Mouse (Mus musculus): ENCODE results near the gene Mucl3.

Mucl3 gene

DNA sequence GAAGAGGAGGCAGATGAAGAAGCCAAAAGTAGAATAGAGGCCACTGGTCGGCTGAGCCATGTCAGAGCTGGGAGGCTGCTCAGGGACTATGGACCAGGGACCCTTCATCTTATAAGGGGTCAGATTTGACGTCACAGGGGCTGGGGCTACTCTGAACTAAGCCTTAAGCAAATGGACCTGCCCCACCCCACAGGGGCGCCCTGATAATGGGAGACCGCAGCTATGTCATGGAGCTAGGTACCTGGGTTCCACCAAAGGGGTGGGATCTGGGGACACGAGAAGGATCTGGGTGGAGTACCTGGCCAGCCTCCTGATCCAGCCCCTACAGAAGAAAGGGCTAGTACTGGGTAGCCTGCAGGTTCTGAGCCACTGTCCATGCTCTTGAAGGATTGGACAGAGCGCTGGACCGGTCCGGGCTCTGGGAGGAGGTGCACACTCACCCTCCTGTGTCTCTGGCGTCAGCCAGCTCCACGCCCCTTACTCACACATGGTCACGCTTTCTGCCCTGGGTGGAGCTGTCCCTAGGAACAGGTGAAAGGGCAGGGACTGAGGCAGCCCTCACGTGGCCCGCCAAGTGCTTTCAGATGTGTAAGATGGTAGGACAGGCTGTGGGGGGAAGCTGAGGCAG, at the start of gene Mucl3:
Gene Mucl3, minus strand, starts transcription at position 87 of the 628 bp plus-strand sequence.
- no peak for DNase-seq (ENCODE audit: low spot score in 2 of 2)

GRCm38 (mm10) chr17:35692368-35692767, 48.9 kb upstream of the Mucl3 start:
- no peak for DNase-seq (ENCODE audit: low spot score in 2 of 2)

- no peak for DNase-seq (ENCODE audit: low spot score in 2 of 2)
Measured at GRCm38 (mm10) chr17:35691811-35692210, 48.3 kb upstream of the Mucl3 start.

DNA sequence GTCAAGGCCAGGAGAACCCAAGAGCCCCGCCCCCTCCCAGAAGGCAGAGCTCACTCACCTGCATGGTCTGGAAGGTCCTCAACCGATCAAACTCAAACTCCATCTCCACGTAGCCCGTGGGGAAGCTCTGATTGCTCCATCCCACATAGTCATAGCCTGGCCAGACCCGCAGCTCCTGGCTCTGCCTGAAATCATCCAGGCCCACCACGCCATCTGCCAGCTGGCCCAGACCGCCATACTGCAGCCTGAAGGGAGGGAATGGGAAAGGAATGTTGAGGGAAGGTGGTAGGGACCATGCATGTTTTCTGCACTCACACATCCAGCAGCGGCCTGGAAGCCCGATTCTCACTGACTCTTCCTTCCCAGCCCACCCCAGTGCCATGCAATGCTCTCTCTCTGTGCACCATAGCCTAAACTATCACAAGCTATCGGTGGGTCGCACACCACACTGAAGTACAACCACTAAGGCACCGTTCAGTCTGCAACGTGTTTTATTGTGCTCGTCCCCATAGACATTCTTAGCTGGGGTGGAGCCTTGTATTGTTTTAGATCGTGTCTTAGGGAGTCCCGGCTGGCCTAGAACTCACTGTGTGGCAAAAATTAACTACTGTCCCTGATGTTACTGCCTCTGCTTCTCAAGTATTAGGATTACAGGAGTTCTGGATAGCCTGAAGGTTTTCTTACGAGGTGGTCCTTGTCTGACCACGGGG, 46.6 kb upstream of the Mucl3 start:
- no peak for DNase-seq (ENCODE audit: low spot score in 2 of 2)

GRCm38 (mm10) chr17:35688347-35689175, 45.1 kb upstream of the Mucl3 start:
- DNase-seq (ENCODE audit: low spot score in 2 of 2): no peak

- no peak for DNase-seq (ENCODE audit: low spot score in 2 of 2)
Measured at GRCm38 (mm10) chr17:35685061-35685460, 41.6 kb upstream of the Mucl3 start.

DNA sequence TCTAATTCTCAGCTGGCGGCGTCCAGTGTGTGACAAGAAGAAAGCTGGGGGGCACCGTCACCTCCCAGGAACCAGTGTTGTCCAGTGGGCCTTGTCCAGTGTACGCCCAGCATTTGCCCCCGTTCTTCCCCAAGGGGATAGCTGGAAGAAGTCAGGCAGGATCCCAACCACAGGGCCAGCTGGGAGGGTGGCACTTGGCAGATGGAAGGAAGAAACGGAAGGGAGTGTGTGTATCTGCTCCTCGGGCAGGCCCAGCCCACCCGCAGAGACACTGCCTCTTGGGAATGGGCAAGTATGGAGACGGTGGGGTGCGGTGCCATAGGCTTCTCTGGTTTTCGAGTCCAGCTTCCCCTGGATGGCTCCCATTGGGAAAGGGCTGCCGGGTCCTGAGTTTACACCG, 38.5 kb upstream of the Mucl3 start:
- DNase-seq (ENCODE audit: low spot score in 2 of 2): no peak

GRCm38 (mm10) chr17:35680591-35680990, 37.1 kb upstream of the Mucl3 start:
- no peak for DNase-seq (ENCODE audit: low spot score in 2 of 2)

- peak; percentile 88 to 94 for DNase-seq (ENCODE audit: low spot score in 2 of 2)
Measured at GRCm38 (mm10) chr17:35673416-35674035, 30.0 kb upstream of the Mucl3 start, which contains the start of gene Gtf2h4. Gene Gtf2h4, minus strand, starts transcription at chr17:35673739.

GRCm38 (mm10) chr17:35672527-35672926, 29.0 kb upstream of the Mucl3 start:
- no peak for DNase-seq (ENCODE audit: low spot score in 2 of 2)

DNA sequence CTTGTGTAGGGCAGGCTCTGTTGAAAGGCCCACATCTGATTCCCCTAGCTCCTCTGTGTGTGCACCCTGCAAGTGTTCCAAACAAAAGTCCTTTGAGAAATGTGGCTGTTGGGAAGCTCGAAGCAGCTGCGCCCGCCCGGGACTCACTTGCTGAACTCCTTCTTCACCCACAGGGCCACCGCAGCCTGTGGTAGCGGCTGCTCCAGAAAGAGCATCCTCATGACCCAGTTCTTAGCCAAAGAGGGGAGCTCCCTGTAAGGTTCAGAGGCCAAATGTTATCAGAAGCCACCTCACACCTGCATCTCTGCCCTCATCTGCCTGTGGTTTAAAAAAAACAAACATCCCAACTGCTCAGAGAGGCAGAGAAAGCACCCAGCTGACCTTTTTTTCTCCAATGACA, 28.4 kb upstream of the Mucl3 start:
- DNase-seq (ENCODE audit: low spot score in 2 of 2): no peak

GRCm38 (mm10) chr17:35669731-35670130, 26.2 kb upstream of the Mucl3 start:
- DNase-seq (ENCODE audit: low spot score in 2 of 2): no peak

DNA sequence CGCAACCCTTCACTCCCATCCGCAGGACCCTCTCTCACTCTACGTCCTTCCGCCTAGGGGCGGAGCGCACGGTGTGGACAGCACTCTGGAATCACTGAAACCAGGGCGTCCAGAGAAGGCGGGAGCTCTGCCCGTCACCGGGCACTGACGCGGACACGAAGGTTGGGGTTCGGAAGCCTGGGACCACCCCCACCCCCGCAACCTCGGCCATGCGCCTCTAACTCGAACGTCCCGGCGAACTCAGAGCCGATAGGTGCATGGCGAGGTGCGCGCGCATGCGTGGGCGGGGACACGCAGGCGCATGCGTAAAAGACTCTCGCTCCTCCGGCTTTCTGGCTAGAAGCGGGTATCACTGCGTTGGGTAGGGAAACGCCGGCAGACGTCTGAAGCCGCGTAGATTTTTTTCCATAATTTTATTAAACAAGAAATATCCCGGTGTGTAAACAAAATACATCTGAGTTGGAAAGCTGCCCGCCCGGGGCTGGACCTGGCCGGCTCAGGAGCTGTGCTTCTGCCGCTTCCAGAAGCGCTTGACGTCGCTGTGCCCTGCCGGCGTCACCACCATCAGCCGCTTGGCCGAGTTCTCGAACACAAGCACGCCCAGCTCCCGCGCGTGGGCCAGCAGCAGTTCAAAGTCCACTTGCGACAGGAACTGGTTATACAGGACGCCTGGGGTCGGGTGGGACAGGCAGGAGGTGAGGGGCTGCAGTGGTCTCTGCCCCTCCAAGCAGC, 24.0 kb upstream of the Mucl3 start, which contains the start of gene Vars2:
Gene Vars2, minus strand, starts transcription at position 259 of the 732 bp plus-strand sequence.
- DNase-seq (ENCODE audit: low spot score in 2 of 2): peak; percentile 96 to 98

DNA sequence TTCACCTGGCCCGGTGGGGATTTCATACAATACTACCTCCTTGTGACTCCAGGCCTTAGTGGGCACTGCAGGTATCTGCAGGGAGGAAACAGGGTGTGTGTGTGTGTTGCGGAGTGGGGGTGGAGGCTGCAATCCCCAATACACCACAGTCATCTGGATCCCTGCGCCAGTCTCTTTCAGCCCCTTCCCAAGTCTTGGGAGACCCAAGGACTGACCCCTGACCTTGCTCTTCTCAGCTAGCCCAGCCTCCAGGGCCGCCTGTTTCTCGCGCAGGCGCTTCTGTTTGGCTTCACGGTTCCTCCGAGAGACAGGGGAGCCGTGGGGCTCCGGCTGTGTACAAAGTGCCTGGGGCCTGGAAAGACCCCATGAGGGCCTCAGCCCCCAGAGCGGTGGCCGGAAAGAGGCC, 23.4 kb upstream of the Mucl3 start:
- DNase-seq (ENCODE audit: low spot score in 2 of 2): no peak

DNA sequence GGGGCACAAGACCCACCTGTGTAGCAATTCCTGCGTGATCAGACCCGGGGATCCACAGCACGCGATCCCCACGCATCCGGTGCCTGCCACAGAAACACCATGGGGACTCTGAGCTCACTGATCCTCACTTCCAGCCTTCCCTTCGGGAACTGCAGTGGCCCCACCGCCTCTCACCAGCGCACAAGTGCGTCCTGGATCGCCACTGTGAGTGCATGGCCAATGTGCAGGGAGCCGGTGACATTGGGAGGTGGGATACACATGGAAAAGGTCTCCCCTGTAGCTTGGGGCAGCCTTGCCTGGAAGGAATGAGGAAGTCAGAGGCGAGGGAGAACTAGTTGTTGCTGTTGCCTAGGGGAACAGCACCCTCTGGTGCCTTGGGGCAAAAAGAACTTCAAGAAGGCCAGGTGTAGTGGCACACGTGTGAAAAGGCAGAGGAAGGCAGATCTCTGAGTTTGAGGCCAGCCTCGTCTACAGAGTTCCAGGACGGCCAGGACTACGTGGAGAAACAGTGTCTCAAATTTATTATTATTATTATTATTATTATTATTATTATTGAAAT, 22.5 kb upstream of the Mucl3 start:
- no peak for DNase-seq (ENCODE audit: low spot score in 2 of 2)

- DNase-seq (ENCODE audit: low spot score in 2 of 2): no peak
Measured at GRCm38 (mm10) chr17:35653086-35653485, 9.6 kb upstream of the Mucl3 start.

DNA sequence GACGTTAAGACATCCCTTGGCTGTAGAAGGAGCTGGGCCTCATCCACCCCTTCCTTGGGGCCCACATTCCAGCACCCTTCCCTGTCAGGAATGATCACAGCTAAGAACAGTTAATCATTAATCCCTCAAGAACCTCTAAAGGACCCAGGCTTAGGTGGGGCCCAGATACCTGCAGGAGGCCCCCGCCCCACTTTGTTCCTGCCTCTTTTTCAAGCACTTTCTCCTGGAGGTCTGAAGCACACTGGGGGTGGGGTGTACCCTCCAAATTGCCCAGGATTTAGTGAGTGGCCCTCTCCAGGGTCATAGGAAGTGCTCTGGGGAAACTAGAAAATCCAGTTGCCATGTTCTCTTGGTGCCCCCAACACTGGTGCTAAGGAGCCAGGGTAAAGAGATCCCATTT, 5.9 kb upstream of the Mucl3 start:
- DNase-seq (ENCODE audit: low spot score in 2 of 2): no peak

GRCm38 (mm10) chr17:35639352-35639751, 4.1 kb downstream of the Mucl3 start:
- DNase-seq (ENCODE audit: low spot score in 2 of 2): no peak

- peak; percentile 77 to 79 for DNase-seq (ENCODE audit: low spot score in 2 of 2)
Measured at GRCm38 (mm10) chr17:35638475-35639190, 4.9 kb downstream of the Mucl3 start.

GRCm38 (mm10) chr17:35636363-35636762, 7.1 kb downstream of the Mucl3 start:
- DNase-seq (ENCODE audit: low spot score in 2 of 2): peak in 1 of 2 experiments; percentile 27
